Mouse (Mus musculus): ENCODE measurements around the gene Jmy. TPM values are rescaled to one million over a fixed set of nuclear protein-coding genes. Genes with fewer than 3 reads are reported as not detected.
"Not testable (repeated sequence)": the region's sequence is repeated elsewhere in the genome, so short reads cannot be mapped to it uniquely, and the experiment has no call there.

Jmy gene
- polyA plus RNA-seq (2021) = 15.6 TPM

GRCm38 (mm10) chr13:93499167-93499972 lies at the start of gene Jmy:
Gene Jmy, minus strand, starts transcription at chr13:93499808.
- ChIA-PET POLR2A (no interaction called here), CTCF (no interaction called here)
- no peaks in the 10 kb centered on the region for H3K27me3 ChIP-seq
- ATAC-seq = peak; percentile 73
- in situ Hi-C loops (cut with MboI; ENCODE audit: low pct_unique_long_range_greater_than_20kb) = loop anchor here (5.0 to 10.0 kb wide), 2 partner anchors 192 to 325 kb away; no protein-coding TSS in a partner anchor
- TF ChIP-seq CTCF (IDR thresholded peaks at IDR 0.05) = no peak
- DNase-seq (ENCODE audit: low read depth, low spot score) = no peak

GRCm38 (mm10) chr13:93547641-93548040 lies 48.0 kb upstream of the Jmy start:
- ChIA-PET CTCF (no interaction called here), POLR2A (no interaction called here)
- in situ Hi-C loops (cut with MboI; ENCODE audit: low pct_unique_long_range_greater_than_20kb) = no loop called here
- ATAC-seq = no peak
- TF ChIP-seq CTCF (IDR thresholded peaks at IDR 0.05) = no peak
- no peak for DNase-seq (ENCODE audit: low read depth, low spot score)
- H3K27me3 ChIP-seq = peaks cover 7% of the 10 kb centered on the region

GRCm38 (mm10) chr13:93546011-93546410 lies 46.4 kb upstream of the Jmy start:
- in situ Hi-C loops (cut with MboI; ENCODE audit: low pct_unique_long_range_greater_than_20kb) = no loop called here
- TF ChIP-seq CTCF (IDR thresholded peaks at IDR 0.05) = no peak
- CTCF ChIA-PET = no interaction called here

GRCm38 (mm10) chr13:93544274-93544673 lies 44.7 kb upstream of the Jmy start:
- no peak for ATAC-seq
- DNase-seq (ENCODE audit: low read depth, low spot score) = no peak
- POLR2A ChIA-PET = no interaction called here
- no peak for TF ChIP-seq CTCF (IDR thresholded peaks at IDR 0.05)
- in situ Hi-C loops (cut with MboI; ENCODE audit: low pct_unique_long_range_greater_than_20kb) = no loop called here
- peaks cover 6% of the 10 kb centered on the region for H3K27me3 ChIP-seq
- CTCF ChIA-PET = interaction anchor here (0.9 kb wide), 1 partner anchor 69 kb away, joined by 3 read pairs; no protein-coding TSS in a partner anchor

More at GRCm38 (mm10) chr13:93546011-93546410, 46.4 kb upstream of the Jmy start:
- peaks cover 7% of the 10 kb centered on the region for H3K27me3 ChIP-seq
- ATAC-seq (no peak), DNase-seq (ENCODE audit: low read depth, low spot score) (no peak)
- POLR2A ChIA-PET = no interaction called here

- no peak for TF ChIP-seq CTCF (IDR thresholded peaks at IDR 0.05)
- POLR2A ChIA-PET = no interaction called here
- H3K27me3 ChIP-seq = no peaks in the 10 kb centered on the region
- no peak for DNase-seq (ENCODE audit: low read depth, low spot score)
- in situ Hi-C loops (cut with MboI; ENCODE audit: low pct_unique_long_range_greater_than_20kb) = no loop called here
- ATAC-seq = no peak
- CTCF ChIA-PET = no interaction called here
Measured at GRCm38 (mm10) chr13:93539311-93539710, 39.7 kb upstream of the Jmy start.

- ChIA-PET CTCF (no interaction called here), POLR2A (no interaction called here)
- ATAC-seq (no peak), DNase-seq (ENCODE audit: low read depth, low spot score) (no peak)
- in situ Hi-C loops (cut with MboI; ENCODE audit: low pct_unique_long_range_greater_than_20kb) = no loop called here
- H3K27me3 ChIP-seq = no peaks in the 10 kb centered on the region
- no peak for TF ChIP-seq CTCF (IDR thresholded peaks at IDR 0.05)
Measured at GRCm38 (mm10) chr13:93518753-93519319, 19.2 kb upstream of the Jmy start.

- ChIA-PET POLR2A (no interaction called here), CTCF (interaction anchor here (1.0 kb wide), 1 partner anchor 9 kb away, joined by 3 read pairs; no protein-coding TSS in a partner anchor)
- H3K27me3 ChIP-seq = no peaks in the 10 kb centered on the region
- ATAC-seq = no peak
- DNase-seq (ENCODE audit: low read depth, low spot score) = no peak
- no peak for TF ChIP-seq CTCF (IDR thresholded peaks at IDR 0.05)
- in situ Hi-C loops (cut with MboI; ENCODE audit: low pct_unique_long_range_greater_than_20kb) = no loop called here
Measured at GRCm38 (mm10) chr13:93517223-93517622, 17.6 kb upstream of the Jmy start.

GRCm38 (mm10) chr13:93514000-93514795 lies 14.6 kb upstream of the Jmy start:
- ATAC-seq (no peak), DNase-seq (ENCODE audit: low read depth, low spot score) (no peak)
- no peak for TF ChIP-seq CTCF (IDR thresholded peaks at IDR 0.05)
- ChIA-PET CTCF (no interaction called here), POLR2A (no interaction called here)
- H3K27me3 ChIP-seq = peaks cover 7% of the 10 kb centered on the region
- in situ Hi-C loops (cut with MboI; ENCODE audit: low pct_unique_long_range_greater_than_20kb) = no loop called here

GRCm38 (mm10) chr13:93510447-93511180 lies 11.0 kb upstream of the Jmy start:
- no peak for DNase-seq (ENCODE audit: low read depth, low spot score)
- no peak for TF ChIP-seq CTCF (IDR thresholded peaks at IDR 0.05)
- CTCF ChIA-PET = no interaction called here

GRCm38 (mm10) chr13:93506920-93507319 lies 7.3 kb upstream of the Jmy start:
- ATAC-seq = not testable (repeated sequence)

More at GRCm38 (mm10) chr13:93510447-93511180, 11.0 kb upstream of the Jmy start:
- in situ Hi-C loops (cut with MboI; ENCODE audit: low pct_unique_long_range_greater_than_20kb) = no loop called here
- H3K27me3 ChIP-seq = peaks cover 7% of the 10 kb centered on the region
- POLR2A ChIA-PET = interaction anchor here (0.6 kb wide), 1 partner anchor 270 kb away, joined by 3 read pairs; no protein-coding TSS in a partner anchor
- no peak for ATAC-seq

More at GRCm38 (mm10) chr13:93506920-93507319, 7.3 kb upstream of the Jmy start:
- DNase-seq (ENCODE audit: low read depth, low spot score); CTCF ChIA-PET; POLR2A ChIA-PET; in situ Hi-C loops (cut with MboI; ENCODE audit: low pct_unique_long_range_greater_than_20kb); H3K27me3 ChIP-seq: not testable (repeated sequence)

Measured in Patski (cell line).